Mouse (Mus musculus) urinary bladder, adult 18-20 months (tissue): ENCODE results near the gene Adgrg5.
A peak's percentile ranks its signal among the peaks of the same experiment; 100 is the strongest.

Experiments
- DNase-seq, 2 experiments: peaks; one replicate each; pipeline ENCODE4 v3.0.0; 2022; ENCODE audit warnings: low spot score in 2 of 2, mixed read lengths in 2 of 2

The Adgrg5 gene

DNA sequence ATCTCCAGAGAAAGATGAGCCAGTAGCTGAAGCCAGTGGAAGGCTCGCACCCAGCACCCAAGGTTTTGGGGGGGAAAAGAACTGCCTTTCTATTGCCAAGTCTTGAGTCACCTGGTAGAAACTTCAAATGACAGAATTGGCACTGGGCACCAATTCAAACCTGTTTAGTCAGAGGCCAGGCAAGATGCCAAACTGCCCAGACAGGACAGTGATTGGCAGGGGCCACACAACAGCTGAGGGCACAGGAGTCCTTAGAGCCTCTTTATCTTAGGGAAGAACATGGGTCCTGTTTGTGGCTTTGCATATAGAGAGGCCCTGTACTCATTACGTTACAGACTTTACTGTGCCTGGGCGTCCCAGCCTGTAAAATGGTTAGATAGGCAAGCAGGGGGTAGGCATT, 44.1 kb downstream of the Adgrg5 start:
- peak in 1 of 2 experiments; percentile 66 for DNase-seq

- DNase-seq = no peak
These were observed 49.8 kb downstream of the Adgrg5 start for GRCm38 (mm10) chr8:94973270-94973669.

DNA sequence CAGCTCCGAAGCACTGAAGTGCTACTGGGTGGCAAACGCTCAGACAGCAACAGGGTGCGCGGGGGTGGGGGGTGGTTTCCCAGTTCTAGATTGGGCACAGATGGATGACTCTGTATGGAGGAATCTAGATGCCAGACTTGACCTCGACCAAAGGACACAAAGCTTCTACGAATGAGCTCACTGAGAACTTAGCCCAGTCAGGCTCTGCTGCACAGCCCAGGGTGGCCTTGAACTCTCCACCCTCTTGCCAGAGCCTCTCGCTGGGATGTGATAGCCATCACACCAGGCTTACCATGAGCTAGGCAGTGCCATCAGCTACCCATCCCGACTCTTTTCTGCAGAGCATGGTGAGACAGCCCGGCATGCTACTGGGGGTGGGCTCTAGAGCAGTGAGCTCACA, 50.3 kb downstream of the Adgrg5 start:
- no peak for DNase-seq

GRCm38 (mm10) chr8:94974467-94975165, 51.1 kb downstream of the Adgrg5 start, which contains the start of gene Adgrg1:
Adgrg1 (plus strand) TSS chr8:94974751.
- DNase-seq = no peak

DNA sequence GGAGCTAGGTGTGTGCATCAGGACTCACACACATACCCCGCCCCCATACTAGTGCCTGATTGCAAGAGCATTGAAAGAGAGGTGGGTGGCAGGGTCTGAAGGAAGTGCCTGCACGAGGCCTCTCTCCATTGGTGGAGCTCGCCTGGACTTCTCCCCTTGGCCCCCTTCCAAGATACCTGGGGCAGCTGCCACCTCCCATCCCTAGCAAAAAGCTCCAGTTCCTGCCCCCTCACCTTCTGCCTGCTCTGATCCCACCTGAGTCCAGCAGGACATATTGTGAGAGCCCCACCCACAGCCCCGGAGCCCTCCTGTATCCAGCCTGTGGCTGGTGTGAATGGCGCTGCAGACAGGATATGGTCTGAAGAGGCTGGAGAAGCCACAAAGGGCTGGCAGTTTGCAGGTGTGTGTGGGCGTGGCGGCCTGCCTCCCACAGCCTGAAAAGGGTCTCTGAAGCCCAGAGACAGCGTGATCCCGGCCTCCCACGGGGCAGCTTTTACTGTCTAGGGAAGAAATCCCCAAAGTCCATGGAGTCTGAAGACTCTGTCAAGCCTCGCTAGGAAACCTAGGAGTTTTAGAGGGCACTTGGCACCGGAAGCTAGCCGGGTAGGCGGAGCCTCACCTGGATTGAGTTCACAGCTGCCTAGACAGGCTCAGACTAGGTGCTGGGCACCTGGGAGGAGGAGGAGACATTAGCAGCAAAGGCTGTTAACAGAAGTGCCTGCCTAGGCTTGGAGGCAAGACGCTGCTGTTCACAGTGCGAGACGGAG, 53.3 kb downstream of the Adgrg5 start:
- peak; percentile 63 to 64 for DNase-seq

DNA sequence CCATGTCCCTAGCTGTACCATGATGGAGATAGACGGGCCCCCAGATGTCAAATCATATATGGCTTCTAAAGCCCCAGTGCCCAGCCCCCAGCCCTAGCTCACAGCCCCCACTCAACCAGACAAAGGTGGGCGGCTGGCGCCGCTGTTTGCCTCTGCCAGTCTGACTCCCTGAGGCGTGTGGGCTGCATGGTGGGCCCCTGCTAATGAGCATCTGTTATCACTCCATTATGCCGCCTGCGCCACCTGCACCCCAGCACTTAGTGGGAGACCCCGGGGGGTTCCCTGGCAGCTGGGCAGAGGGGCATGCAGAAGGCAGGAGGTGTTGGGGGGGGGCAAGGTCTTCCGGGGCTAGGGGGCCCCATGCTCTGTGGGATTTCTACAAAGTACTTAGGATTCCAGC, 54.6 kb downstream of the Adgrg5 start:
- no peak for DNase-seq

DNA sequence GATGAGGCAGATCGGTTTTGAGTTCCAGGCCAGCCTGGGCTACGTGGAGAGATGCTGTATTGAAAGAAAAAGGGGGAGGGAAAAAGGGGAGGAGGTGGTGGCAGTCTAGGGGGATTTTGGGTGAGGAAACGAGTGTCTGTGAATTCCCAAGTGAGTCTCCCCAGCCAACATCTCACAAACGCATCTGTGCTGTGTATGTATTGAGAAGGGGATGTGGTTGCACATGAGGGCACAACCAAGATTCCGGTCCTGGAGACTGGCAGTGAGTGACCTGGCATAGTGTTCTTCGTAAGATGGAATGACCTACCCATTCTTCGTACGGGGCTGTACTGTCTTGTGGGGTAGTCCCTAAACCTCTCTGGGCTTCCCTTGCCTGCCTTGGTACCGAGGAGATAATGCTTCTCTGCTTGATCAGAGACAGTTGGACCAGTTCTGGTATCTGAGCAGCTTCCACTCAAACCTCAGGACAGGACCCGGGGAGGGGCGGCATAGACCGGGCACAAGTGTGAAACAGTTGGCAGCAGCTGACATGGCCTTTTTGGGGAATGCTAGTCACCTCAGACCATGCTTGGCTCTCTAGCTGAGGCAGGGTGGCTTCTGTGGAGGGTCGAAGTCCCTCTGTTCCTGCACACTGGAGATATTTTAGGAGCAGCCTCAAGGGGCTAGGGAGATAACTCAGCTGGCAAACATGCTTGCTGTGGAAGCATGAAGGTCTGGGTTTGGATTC, 55.3 kb downstream of the Adgrg5 start:
- DNase-seq = no peak

DNA sequence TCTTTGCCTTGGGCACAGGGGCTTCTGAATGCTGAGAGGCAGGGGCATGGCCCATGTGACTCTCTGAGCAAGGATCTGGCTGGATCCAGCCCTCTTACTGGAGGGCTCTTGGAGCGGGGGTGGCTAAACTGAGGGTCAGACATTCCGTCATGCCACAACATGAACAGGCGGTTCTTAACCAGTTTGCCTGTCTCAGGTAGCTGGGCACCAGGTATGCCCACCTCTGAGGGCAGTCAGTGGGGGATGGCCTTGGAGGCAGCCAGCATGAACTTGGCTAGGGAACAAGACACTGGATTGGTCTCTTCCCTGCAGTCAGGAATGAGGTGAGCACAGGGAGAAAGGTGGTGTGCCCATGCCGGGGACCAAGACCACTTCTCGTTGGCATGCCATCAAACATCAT, 56.7 kb downstream of the Adgrg5 start:
- DNase-seq = no peak

- DNase-seq = no peak
These were observed 57.5 kb downstream of the Adgrg5 start for GRCm38 (mm10) chr8:94980976-94981375.

DNA sequence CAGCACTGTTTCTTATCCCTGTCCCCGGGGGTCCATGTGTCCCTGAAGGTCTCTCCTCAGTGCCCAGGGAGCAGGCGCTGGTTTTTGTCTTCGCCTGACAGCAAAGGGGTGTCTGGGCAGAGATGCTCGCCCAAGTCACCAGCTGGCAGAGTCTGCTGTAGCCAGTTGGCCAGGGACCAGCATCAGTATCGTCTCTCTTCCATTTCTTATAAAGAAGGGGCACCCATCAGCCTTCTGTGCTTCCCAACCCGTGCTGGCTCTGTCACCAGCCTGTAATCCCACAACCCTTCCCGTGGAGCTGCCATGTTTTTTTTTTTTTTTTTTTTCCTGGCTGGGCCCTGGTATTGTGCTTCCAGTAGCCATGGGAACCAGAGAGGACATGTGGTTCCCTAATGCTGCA, 58.4 kb downstream of the Adgrg5 start:
- DNase-seq = no peak

DNA sequence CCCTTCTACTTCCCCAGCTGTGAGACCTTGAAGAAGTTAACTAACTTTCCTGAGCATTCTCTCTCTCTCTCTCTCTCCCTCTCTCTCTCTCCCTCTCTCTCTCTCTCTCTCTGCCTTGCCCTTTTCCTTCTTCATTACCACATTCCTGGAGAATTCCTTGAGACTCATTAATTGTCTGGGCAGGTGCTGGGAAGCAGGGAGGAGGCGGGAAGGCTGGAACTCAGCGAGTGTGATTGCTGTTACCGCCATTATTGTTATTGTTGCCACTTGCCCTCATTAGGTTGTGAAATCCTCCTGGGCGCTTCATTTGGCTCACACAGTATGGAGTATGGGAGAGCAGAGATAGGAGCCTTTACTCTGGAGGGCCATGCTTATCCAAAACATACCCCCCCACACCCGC, 59.7 kb downstream of the Adgrg5 start:
- no peak for DNase-seq

GRCm38 (mm10) chr8:94983881-94984516, 60.5 kb downstream of the Adgrg5 start:
- peak in 1 of 2 experiments; percentile 64 for DNase-seq

DNA sequence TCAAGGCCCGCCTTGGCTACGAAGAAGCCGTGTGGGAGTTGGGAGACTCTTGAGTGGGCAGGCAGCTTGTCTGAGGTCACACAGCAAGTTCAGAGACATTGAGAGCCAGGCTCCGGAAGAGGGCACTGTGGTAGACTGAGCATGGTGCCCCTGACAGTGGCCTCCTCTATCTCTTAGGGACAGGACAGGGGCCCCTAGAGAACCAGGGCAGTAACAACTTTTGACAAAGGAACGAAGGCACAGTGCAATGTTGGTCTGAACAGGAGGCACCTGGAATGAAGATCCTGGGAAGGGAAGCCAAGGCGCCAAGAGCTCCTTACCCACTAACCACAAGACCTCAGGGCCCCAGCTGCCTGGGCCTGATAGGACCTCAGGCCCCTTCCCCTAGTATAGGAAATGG, 61.5 kb downstream of the Adgrg5 start:
- no peak for DNase-seq

GRCm38 (mm10) chr8:94986676-94987075, 63.2 kb downstream of the Adgrg5 start:
- DNase-seq = no peak

DNA sequence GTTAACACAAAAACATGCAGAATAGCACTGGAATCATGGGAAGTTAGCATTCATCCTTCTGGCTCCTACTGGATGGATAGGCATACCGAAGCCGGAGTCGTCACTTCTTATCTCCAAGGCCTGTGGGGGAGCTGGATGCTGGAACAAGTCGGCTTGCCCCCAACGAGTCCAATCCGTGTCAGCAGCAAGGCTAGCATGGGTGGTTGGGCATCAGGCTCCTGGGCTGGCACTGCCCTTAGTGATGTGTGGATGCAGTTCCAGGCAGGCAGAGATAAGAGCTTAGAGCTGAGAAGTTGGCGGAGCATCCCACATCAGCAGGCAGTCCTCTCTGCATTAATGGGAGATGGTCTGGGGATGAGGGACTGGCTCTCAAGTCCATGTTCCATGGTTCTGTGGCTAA, 64.1 kb downstream of the Adgrg5 start:
- no peak for DNase-seq

GRCm38 (mm10) chr8:94988619-94989018, 65.1 kb downstream of the Adgrg5 start:
- DNase-seq = no peak

DNA sequence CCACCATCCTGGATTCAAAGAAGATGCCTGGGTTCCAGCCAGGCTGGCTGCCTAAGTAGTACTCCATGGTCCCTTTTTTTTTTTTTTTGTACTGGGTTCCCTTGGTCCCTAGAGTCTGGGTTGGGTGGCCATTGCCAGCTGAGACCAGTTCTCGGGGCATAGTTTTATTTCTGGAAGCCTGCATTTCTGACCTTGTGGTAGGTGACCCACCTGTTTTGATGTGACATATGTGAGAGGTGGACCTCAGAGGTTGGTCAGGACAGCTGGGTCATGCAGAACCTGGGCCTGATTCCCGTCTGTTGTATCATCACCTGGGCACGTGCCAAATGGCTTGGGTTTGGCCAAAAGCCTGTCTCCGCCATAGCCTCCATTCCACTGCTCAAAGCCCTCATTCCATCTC, 66.2 kb downstream of the Adgrg5 start:
- DNase-seq = no peak

- DNase-seq = no peak
These were observed 67.3 kb downstream of the Adgrg5 start for GRCm38 (mm10) chr8:94990598-94991453.

DNA sequence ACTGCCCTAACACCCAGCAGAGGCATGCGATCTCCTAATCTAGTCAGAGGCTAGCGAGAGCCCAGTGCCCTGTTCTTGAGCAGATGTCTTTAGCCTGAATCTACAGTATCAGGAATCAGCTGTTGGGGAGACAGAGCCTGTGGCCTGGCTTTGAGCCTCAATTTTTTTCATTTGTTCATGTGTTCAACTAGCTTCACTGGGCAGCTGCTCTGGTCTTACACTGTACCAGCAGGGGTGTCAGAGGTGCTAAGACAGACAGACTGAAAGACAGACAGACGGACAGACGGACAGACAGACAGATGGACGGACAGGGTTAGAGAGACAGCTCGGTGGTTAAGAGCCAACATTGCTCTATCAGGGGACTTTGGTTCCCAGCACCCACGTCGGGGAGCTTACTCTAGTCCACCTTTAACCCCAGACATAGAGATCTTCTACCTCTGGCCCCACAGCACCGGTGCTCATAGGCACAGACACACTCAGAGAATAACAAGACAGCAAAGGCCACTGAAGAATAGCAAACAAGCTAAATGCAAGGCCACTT, 68.0 kb downstream of the Adgrg5 start:
- DNase-seq = no peak

DNA sequence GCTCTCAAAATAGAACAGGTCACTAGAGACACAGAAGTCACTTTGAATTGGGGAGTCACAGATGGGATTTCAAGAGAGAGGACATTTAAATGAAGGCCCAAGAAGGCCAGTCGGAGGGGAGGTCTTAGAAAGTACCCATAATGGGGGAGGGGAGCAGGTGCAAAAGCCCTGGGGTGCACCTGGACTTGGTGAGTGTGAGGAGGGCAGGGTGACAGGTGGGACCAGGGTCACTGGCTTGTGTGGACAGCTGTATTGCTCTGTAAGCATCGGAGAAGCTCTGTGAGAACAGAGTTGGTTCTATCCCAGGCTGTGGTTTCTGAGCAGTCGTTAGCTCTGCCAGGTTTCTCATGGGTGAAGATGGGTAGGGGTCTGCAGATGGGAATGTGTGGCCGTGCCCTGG, 68.5 kb downstream of the Adgrg5 start:
- no peak for DNase-seq

DNA sequence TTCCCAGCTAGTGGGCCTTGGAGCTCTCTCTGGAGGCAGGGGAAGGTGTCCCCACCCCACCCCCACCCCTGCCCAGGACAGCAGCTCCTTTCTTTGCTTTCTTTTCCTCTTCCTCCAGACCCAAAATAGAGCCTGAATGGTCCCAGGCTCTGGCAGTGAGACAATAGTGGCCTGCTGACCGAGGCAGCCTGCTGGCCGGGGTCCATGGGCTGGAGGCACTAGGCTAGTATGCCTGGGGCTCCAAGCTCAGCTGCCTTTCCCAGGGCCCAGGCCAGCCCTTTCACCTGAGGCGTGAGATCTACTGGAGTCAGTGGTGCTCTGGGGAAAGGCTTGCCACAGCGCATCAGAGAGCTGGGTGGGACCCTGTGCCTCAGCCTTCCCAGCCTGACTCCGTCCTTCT, 69.0 kb downstream of the Adgrg5 start:
- no peak for DNase-seq
